Mouse (Mus musculus) neural tube, embryonic 12.5 days (tissue): Measurements from ENCODE around the gene Slit1. TPM values are rescaled to one million over a fixed set of nuclear protein-coding genes. Genes with fewer than 3 reads are reported as not detected.

Experiments used
- ATAC-seq: fragments of 200-750 bp; cut with Nextera tagmentation; 2 replicates; pipeline ENCODE4 v1.8.0; 2017; ENCODE audit warnings: low read depth, mild to moderate bottlenecking, moderate TSS enrichment, moderate library complexity; ENCODE audit not compliant: low FRiP score
- H3K27ac ChIP-seq: fragments of 300-500 bp; sonication (generic); 2 replicates; pipeline ENCODE4 v1.5.1; 2016
- H3K27me3 ChIP-seq: fragments of 300-500 bp; sonication (generic); replicated peaks from 2 replicates; pipeline ENCODE4 v1.6.1; 2016; ENCODE audit warnings: mild to moderate bottlenecking
- H3K36me3 ChIP-seq: fragments of 300-500 bp; sonication (generic); 2 replicates; pipeline ENCODE4 v1.6.1; 2016; ENCODE audit warnings: mild to moderate bottlenecking
- H3K4me1 ChIP-seq: fragments of 300-500 bp; sonication (generic); 2 replicates; pipeline ENCODE4 v1.6.1; 2016
- H3K4me2 ChIP-seq: fragments of 300-500 bp; sonication (generic); replicated peaks from 2 replicates; pipeline ENCODE4 v1.6.1; 2016; ENCODE audit warnings: mild to moderate bottlenecking
- H3K4me3 ChIP-seq: fragments of 300-500 bp; sonication (generic); 2 replicates; pipeline ENCODE4 v1.5.1; 2016
- H3K9ac ChIP-seq: fragments of 300-500 bp; sonication (generic); 2 replicates; pipeline ENCODE4 v1.6.1; 2016; ENCODE audit warnings: mild to moderate bottlenecking
- H3K9me3 ChIP-seq: fragments of 300-500 bp; sonication (generic); 2 replicates; pipeline ENCODE4 v1.6.1; 2016; ENCODE audit warnings: mild to moderate bottlenecking
- WGBS: fragments of 180-500 bp; shearing (Covaris S2); methylation state at CpG from one replicate; pipeline ENCODE4 v1.1.7; 2016; 5-methylcytosine and 5-hydroxymethylcytosine counted together
- polyA plus RNA-seq: library from polyadenylated mRNA; unstranded; fragments of >200 nt; fragmentation: Nextera tagmentation; extraction: Ambion mirVana; gene quantifications from 2 replicates; pipeline ENCODE4 v1.2.1, GENCODE M21; 2016

The Slit1 gene
- polyA plus RNA-seq, 1 experiment from 2014 or later, result 26.2 TPM

DNA sequence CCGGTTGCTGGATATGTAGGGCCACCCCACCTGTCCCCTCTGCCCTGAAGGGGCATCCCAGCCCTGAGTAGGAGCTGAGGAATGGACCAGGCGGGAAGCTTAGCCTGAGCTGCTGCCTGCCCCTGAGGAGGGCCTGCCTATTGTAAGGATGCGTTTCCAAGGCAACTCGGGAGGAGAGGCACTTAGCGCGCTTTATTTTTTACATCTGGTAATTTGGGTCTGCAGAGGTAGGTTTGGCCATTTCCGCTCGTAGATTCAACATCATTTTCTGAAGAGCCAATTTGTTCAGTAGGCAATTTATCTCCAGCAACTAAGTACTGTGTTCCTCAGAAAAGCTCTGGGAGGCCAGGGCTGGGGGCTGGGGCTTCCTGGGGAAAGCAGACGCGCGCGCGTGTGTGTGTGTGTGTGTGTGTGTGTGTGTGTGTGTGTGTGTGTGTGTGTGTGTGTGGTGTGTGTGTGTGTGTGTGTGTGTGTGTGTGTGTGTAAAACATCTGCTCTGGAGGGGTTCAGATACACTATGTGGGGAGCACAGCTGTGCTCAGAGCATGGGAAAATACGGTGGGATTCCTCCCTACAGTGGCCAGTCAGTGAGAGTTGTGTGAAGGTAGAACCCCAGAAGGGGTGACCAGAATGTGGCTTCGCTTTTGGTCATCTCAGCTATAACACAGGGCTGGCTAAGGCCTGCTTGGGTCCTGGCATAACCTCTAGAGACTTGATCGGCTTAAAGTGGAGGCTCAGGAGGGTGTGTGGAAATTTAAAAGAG lies 130.0 kb downstream of the Slit1 start:
- H3K4me2 ChIP-seq, result peak overlapping the region; percentile 18
- H3K4me1 ChIP-seq, result peaks cover 22% of the 10 kb centered on the region
- WGBS, result 28% methylated on average over 16 of the region's 16 CpGs

GRCm38 (mm10) chr19:41611683-41612082 lies 131.8 kb downstream of the Slit1 start:
- no peaks in the 10 kb centered on the region for H3K9me3 ChIP-seq
- no peak overlapping the region for H3K4me3 ChIP-seq
- ATAC-seq, result no peak
- no peak overlapping the region for H3K27ac ChIP-seq
- H3K9ac ChIP-seq, result no peak overlapping the region
- peaks cover 13% of the 10 kb centered on the region for H3K36me3 ChIP-seq
- 0 out of 2 replicates have a peak, but pooled peaks cover 10% of the 10 kb centered on the region for H3K27me3 ChIP-seq
- no peak overlapping the region for H3K4me2 ChIP-seq
- WGBS, result 83% methylated on average over 6 of the region's 6 CpGs
- peaks cover 13% of the 10 kb centered on the region for H3K4me1 ChIP-seq

More for the DNA sequence above, 130.0 kb downstream of the Slit1 start:
- no peak overlapping the region for H3K4me3 ChIP-seq
- no peak for ATAC-seq
- peaks cover 9% of the 10 kb centered on the region; the same call in 1 of the 2 replicates for H3K36me3 ChIP-seq
- no peak overlapping the region for H3K9ac ChIP-seq
- H3K27me3 ChIP-seq, result 0 out of 2 replicates have a peak, but pooled peaks cover 10% of the 10 kb centered on the region
- no peaks in the 10 kb centered on the region for H3K9me3 ChIP-seq
- no peak overlapping the region for H3K27ac ChIP-seq

DNA sequence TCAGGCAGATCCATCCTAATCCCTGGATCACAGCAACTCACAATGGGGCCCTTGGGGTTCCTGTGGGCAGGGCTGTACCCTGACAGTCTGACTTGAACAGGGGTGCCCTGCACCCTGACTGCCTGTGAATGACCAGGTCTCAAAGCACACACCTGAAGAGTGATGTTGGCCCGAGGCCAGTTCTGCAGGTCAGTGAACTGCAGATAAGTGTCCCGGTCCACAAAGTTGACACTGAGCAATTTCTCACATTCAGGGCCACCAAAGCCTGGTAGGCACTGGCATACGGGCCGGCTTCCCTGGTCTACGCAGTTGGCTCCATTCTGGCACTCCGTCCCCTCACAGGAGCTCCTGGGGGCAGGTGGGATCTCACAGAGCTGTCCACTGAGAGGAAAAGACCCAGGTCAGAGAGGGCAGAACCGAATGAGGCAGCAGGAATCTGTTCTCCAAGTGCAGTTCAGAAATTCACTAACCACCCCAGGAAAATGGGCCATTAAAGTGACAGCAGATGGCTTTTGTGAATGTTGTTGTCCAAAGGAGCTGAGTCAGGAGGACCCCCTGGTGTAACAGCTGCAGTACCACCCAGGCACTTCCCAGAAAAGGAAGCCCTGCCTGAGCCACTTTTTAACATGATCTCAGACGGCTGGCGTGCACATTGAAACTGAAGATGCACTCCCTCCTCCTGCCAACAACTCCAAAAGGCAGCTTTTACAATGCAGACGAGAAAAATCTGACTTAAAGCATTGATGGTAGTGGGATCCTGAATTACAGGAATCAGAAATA lies 137.1 kb downstream of the Slit1 start:
- WGBS, result 75% methylated on average over 10 of the region's 10 CpGs
- peaks cover 31% of the 10 kb centered on the region for H3K36me3 ChIP-seq
- H3K27me3 ChIP-seq, result no peaks in the 10 kb centered on the region
- H3K27ac ChIP-seq, result no peak overlapping the region
- no peak overlapping the region for H3K4me2 ChIP-seq
- H3K9me3 ChIP-seq, result no peaks in the 10 kb centered on the region
- no peak overlapping the region for H3K4me3 ChIP-seq
- H3K9ac ChIP-seq, result no peak overlapping the region
- no peak for ATAC-seq
- no peaks in the 10 kb centered on the region for H3K4me1 ChIP-seq

DNA sequence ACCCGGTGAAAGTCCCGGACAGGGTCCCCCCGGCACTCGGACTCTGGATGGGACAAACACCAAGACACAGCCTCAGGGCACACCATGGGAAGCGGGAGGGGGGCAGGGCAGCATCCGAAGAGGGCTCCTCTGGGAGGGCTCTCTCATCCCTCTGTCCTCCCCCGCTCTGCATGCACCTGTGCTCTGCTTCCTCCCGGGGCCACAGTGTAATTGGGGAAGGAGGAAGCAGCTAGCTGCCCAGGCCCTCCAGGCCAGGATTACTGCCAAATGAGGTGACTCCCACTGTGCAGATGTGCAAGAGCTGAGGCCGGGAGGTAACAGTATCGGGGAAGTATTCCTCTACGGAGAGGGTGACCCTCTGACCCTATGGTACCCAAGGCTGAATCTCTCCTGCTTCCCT lies 142.8 kb downstream of the Slit1 start:
- Histone ChIP-seq H3K9ac (no peak overlapping the region), H3K27ac (no peak overlapping the region), H3K36me3 (peaks cover 23% of the 10 kb centered on the region), H3K9me3 (no peaks in the 10 kb centered on the region), H3K27me3 (no peaks in the 10 kb centered on the region), H3K4me2 (no peak overlapping the region), H3K4me1 (peaks cover 6% of the 10 kb centered on the region), H3K4me3 (no peak overlapping the region)
- WGBS, result 46% methylated on average over 11 of the region's 11 CpGs
- no peak for ATAC-seq

GRCm38 (mm10) chr19:41597170-41597894 lies 146.1 kb downstream of the Slit1 start:
- Histone ChIP-seq H3K27ac (no peak overlapping the region), H3K36me3 (peaks cover 14% of the 10 kb centered on the region), H3K9ac (no peak overlapping the region), H3K4me2 (no peak overlapping the region), H3K4me1 (peaks cover 6% of the 10 kb centered on the region), H3K27me3 (no peaks in the 10 kb centered on the region), H3K4me3 (no peak overlapping the region), H3K9me3 (no peaks in the 10 kb centered on the region)
- 88% methylated on average over 6 of the region's 6 CpGs for WGBS
- no peak for ATAC-seq

DNA sequence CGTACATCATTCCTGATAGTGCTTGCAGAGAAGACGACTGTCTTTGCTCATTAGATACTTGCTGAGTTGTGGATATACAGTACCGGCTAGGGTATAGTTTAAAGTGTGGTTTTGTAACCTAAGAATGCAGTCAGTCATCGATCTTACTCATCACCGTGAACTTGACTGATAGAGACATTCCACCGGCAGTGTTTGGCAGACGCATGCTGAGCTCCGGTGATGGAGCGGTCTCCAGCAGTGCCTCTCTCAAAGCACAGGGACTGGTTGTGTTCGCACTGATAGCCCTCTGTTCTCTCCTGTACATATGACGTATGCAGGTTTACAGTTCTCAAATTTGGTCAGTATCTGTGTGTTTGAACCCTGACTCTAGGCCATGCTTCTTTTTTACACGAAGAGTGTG lies 151.7 kb downstream of the Slit1 start:
- Histone ChIP-seq H3K9ac (no peak overlapping the region), H3K36me3 (no peaks in the 10 kb centered on the region), H3K4me2 (no peak overlapping the region), H3K4me3 (no peak overlapping the region), H3K4me1 (peaks cover 6% of the 10 kb centered on the region; the same call in 1 of the 2 replicates), H3K9me3 (no peaks in the 10 kb centered on the region), H3K27ac (no peak overlapping the region), H3K27me3 (no peaks in the 10 kb centered on the region)
- 0 out of 2 replicates have a peak, but pooled peaks have one; percentile 21 for ATAC-seq
- 73% methylated on average over 12 of the region's 12 CpGs for WGBS

GRCm38 (mm10) chr19:41589681-41590080 lies 153.8 kb downstream of the Slit1 start:
- H3K4me2 ChIP-seq, result no peak overlapping the region
- ATAC-seq, result no peak
- WGBS, result 83% methylated on average over 8 of the region's 8 CpGs

DNA sequence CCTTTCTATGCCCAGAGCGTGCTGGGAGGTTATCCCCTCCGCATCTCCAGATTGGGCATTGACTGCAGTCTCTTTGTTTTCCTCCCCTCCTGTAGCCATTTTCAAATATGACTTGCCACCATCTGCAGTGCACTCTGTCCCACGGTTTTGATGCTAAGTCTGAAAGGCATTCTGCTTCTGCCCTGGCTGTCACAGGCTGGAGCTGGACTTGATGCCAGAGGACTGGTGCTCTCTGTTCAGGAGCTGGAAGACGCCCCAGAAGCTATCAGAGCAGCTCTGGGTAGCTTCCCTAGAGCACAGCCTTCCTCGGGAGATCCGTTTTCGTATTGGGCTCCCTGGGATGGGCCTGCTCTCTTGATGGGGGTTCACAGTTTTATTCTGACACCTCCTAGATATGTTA lies 154.4 kb downstream of the Slit1 start:
- Histone ChIP-seq H3K36me3 (peaks cover 22% of the 10 kb centered on the region), H3K4me2 (no peak overlapping the region), H3K27me3 (no peaks in the 10 kb centered on the region), H3K4me3 (no peak overlapping the region), H3K27ac (no peak overlapping the region), H3K4me1 (peaks cover 6% of the 10 kb centered on the region; the same call in 1 of the 2 replicates), H3K9ac (no peak overlapping the region), H3K9me3 (no peaks in the 10 kb centered on the region)
- WGBS, result 86% methylated on average over 7 of the region's 7 CpGs
- no peak for ATAC-seq

More at GRCm38 (mm10) chr19:41589681-41590080, 153.8 kb downstream of the Slit1 start:
- H3K4me3 ChIP-seq, result no peak overlapping the region
- H3K27ac ChIP-seq, result no peak overlapping the region
- no peaks in the 10 kb centered on the region for H3K9me3 ChIP-seq
- no peaks in the 10 kb centered on the region for H3K27me3 ChIP-seq
- peaks cover 15% of the 10 kb centered on the region for H3K36me3 ChIP-seq
- H3K9ac ChIP-seq, result no peak overlapping the region
- H3K4me1 ChIP-seq, result peaks cover 6% of the 10 kb centered on the region; the same call in 1 of the 2 replicates

GRCm38 (mm10) chr19:41587431-41588222 lies 155.8 kb downstream of the Slit1 start:
- H3K4me2 ChIP-seq, result no peak overlapping the region
- peaks cover 36% of the 10 kb centered on the region for H3K36me3 ChIP-seq
- H3K27ac ChIP-seq, result no peak overlapping the region
- H3K27me3 ChIP-seq, result no peaks in the 10 kb centered on the region
- H3K9me3 ChIP-seq, result no peaks in the 10 kb centered on the region
- H3K4me3 ChIP-seq, result no peak overlapping the region
- H3K9ac ChIP-seq, result no peak overlapping the region
- ATAC-seq, result no peak
- peaks cover 6% of the 10 kb centered on the region; the same call in 1 of the 2 replicates for H3K4me1 ChIP-seq
- WGBS, result 93% methylated on average over 20 of the region's 20 CpGs

GRCm38 (mm10) chr19:41586752-41587151 lies 156.7 kb downstream of the Slit1 start:
- no peak overlapping the region for H3K4me2 ChIP-seq
- H3K9ac ChIP-seq, result no peak overlapping the region
- no peaks in the 10 kb centered on the region for H3K27me3 ChIP-seq
- no peak for ATAC-seq
- no peaks in the 10 kb centered on the region for H3K9me3 ChIP-seq
- H3K27ac ChIP-seq, result no peak overlapping the region
- peaks cover under 1% of the 10 kb centered on the region; the same call in 1 of the 2 replicates for H3K4me1 ChIP-seq
- peaks cover 44% of the 10 kb centered on the region for H3K36me3 ChIP-seq
- 93% methylated on average over 10 of the region's 10 CpGs for WGBS
- H3K4me3 ChIP-seq, result no peak overlapping the region

DNA sequence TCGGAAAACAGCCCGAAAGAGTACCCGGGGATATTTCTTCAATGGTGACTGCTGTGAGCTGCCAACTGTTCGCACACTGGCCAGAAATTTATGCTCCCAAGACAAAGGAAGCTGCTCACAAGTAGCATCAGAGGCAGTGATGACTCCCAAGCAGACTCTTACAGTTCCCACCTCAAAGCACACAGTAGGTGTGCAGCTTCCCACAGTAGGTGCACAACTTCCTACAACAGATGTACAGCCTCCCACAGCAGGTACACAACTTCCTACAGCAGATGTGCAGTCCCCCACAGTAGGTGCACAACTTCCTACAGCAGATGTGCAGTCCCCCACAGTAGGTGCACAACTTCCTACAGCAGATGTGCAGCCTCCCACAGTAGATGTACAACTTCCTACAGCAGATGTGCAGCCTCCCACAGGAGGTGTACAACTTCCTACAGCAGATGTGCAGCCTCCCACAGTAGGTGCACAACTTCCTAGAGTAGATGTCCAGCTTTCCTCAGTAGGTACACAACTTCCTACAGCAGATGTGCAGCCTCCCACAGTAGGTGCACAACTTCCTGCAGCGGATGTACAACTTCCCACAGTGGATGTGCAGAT lies 160.4 kb downstream of the Slit1 start:
- H3K9me3 ChIP-seq, result no peaks in the 10 kb centered on the region
- no peak for ATAC-seq
- no peak overlapping the region for H3K27ac ChIP-seq
- no peak overlapping the region for H3K4me2 ChIP-seq
- H3K36me3 ChIP-seq, result peaks cover 50% of the 10 kb centered on the region
- no peak overlapping the region for H3K9ac ChIP-seq
- H3K4me1 ChIP-seq, result no peaks in the 10 kb centered on the region
- H3K4me3 ChIP-seq, result no peak overlapping the region
- no peaks in the 10 kb centered on the region for H3K27me3 ChIP-seq
- 95% methylated on average over 5 of the region's 5 CpGs for WGBS
